Mouse (Mus musculus) midbrain, embryonic 15.5 days (tissue): ENCODE results near the gene 1110004F10Rik. TPM values are rescaled to one million over a fixed set of nuclear protein-coding genes. Genes with fewer than 3 reads are reported as not detected.

Source experiments
- ATAC-seq: fragments of 200-750 bp; cut with Nextera tagmentation; replicated peaks from 2 replicates; pipeline ENCODE4 v1.8.0; 2017; ENCODE audit warnings: moderate TSS enrichment
- H3K27ac ChIP-seq: fragments of 300-500 bp; sonication (generic); 2 replicates; pipeline ENCODE4 v1.5.1; 2015; ENCODE audit warnings: mild to moderate bottlenecking, inconsistent platforms
- H3K27me3 ChIP-seq: fragments of 300-500 bp; sonication (generic); replicated peaks from 2 replicates; pipeline ENCODE4 v1.6.1; 2015; ENCODE audit warnings: inconsistent platforms
- H3K36me3 ChIP-seq: fragments of 300-500 bp; sonication (generic); replicated peaks from 2 replicates; pipeline ENCODE4 v1.6.1; 2015; ENCODE audit warnings: inconsistent platforms
- H3K4me1 ChIP-seq: fragments of 300-500 bp; sonication (generic); 2 replicates; pipeline ENCODE4 v1.6.1; 2015; ENCODE audit warnings: inconsistent platforms
- H3K4me2 ChIP-seq: fragments of 300-500 bp; sonication (generic); 2 replicates; pipeline ENCODE4 v1.6.1; 2015; ENCODE audit warnings: inconsistent platforms, mild to moderate bottlenecking, moderate library complexity
- H3K4me3 ChIP-seq: fragments of 300-500 bp; sonication (generic); 2 replicates; pipeline ENCODE4 v1.5.1; 2015; ENCODE audit warnings: mild to moderate bottlenecking, inconsistent platforms
- H3K9ac ChIP-seq: fragments of 300-500 bp; sonication (generic); 2 replicates; pipeline ENCODE4 v1.6.1; 2015; ENCODE audit warnings: mild to moderate bottlenecking, inconsistent platforms
- H3K9me3 ChIP-seq: fragments of 300-500 bp; sonication (generic); 2 replicates; pipeline ENCODE4 v1.6.1; 2016; ENCODE audit warnings: inconsistent platforms
- WGBS: fragments of 180-500 bp; shearing (Covaris S2); methylation state at CpG from one replicate; pipeline ENCODE4 v1.1.7; 2015; ENCODE audit warnings: mixed read lengths; 5-methylcytosine and 5-hydroxymethylcytosine counted together
- polyA plus RNA-seq: library from polyadenylated mRNA; unstranded; fragments of >200 nt; fragmentation: Nextera tagmentation; extraction: Ambion mirVana; gene quantifications from 2 replicates; pipeline ENCODE4 v1.2.1, GENCODE M21; 2015

The 1110004F10Rik gene
- 313 and 320 TPM in 2 replicates for polyA plus RNA-seq

DNA sequence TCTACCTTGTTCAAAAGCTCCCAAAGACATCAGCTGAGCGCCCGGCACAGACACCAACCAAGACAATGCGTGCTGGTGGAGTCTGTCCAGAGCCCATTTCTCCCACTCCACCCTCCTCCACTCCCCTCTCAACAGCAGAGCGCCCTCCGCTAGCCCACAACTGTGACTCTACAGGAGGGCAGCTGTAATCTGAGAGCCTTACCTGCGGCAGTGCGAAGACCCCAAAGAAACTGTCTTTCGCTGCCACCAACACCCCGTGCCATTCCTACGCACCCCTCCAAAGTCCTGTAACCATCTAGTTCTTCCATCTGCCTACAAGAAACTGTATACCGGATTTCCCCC is at the start of gene 1110004F10Rik:
Gene 1110004F10Rik, plus strand, starts transcription at position 202 of the 342 bp plus-strand sequence.
- ATAC-seq = 0 out of 2 replicates have a peak, but pooled peaks have one; percentile 18
- H3K27me3 ChIP-seq = peaks cover 39% of the 10 kb centered on the region
- peak within 1 kb of the TSS; percentile 97 for H3K4me2 ChIP-seq
- peak within 1 kb of the TSS; percentile 50 for H3K4me3 ChIP-seq
- no peaks in the 10 kb centered on the region for H3K36me3 ChIP-seq
- peak within 1 kb of the TSS; percentile 44; the same call in 1 of the 2 replicates for H3K27ac ChIP-seq
- H3K9ac ChIP-seq = peak within 1 kb of the TSS; percentile 48
- WGBS = 1% methylated on average over 11 of the region's 11 CpGs
- H3K9me3 ChIP-seq = no peaks in the 10 kb centered on the region
- peaks cover 37% of the 10 kb centered on the region for H3K4me1 ChIP-seq

DNA sequence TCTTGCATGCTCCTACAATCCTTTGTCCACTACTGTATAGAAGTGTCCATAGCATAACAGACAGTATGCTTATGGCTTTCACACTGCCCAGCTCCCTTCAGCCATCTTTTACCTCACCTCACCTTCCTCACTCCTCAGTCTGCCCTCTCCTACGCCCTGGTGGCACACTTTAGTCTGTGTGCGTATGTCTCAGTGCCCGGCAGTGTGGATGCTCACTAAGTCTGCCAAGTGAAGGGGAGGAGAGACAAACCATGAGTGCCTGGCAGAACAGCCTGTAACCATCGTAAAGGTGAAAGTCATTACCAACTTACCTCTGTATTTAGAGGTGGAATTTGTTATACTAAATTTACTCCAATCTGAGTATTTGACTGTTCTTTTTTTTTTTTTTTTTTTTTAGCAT is 36.5 kb upstream of the 1110004F10Rik start:
- H3K36me3 ChIP-seq = no peaks in the 10 kb centered on the region
- ATAC-seq = no peak
- no peak overlapping the region for H3K27ac ChIP-seq
- H3K4me2 ChIP-seq = no peak overlapping the region
- H3K4me1 ChIP-seq = no peaks in the 10 kb centered on the region
- H3K4me3 ChIP-seq = no peak overlapping the region
- no peak overlapping the region for H3K9ac ChIP-seq
- 94% methylated on average over 4 of the region's 4 CpGs for WGBS
- H3K27me3 ChIP-seq = no peaks in the 10 kb centered on the region
- no peaks in the 10 kb centered on the region for H3K9me3 ChIP-seq

DNA sequence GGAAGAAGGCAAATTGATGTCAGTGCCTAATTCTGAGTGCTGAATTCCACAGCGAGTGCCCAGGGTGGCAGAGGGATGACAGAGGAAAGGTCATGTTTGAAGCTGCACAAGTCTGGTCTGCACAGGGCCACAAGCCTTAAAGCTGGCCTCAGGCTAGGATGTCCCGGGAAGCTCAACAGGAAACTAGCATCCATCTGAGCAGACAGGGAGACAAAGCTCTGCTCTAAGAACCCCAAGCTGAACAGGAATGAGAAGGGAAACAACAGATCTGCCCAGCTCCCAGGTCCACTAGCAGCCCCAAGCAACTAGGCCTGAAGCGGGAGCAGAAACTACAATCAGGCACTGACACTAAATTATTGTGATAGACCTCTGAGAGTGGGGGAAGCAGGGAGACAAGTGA is 9.2 kb upstream of the 1110004F10Rik start:
- Histone ChIP-seq H3K27me3 (peaks cover 13% of the 10 kb centered on the region), H3K9me3 (no peaks in the 10 kb centered on the region), H3K4me1 (peaks cover 46% of the 10 kb centered on the region), H3K27ac (0 out of 2 replicates have a peak overlapping the region, but pooled peaks have one; percentile 77), H3K36me3 (no peaks in the 10 kb centered on the region), H3K4me2 (peak overlapping the region; percentile 99), H3K9ac (no peak overlapping the region), H3K4me3 (peak overlapping the region; percentile 54; the same call in 1 of the 2 replicates)
- no peak for ATAC-seq
- WGBS = 44% methylated on average over 3 of the region's 3 CpGs

DNA sequence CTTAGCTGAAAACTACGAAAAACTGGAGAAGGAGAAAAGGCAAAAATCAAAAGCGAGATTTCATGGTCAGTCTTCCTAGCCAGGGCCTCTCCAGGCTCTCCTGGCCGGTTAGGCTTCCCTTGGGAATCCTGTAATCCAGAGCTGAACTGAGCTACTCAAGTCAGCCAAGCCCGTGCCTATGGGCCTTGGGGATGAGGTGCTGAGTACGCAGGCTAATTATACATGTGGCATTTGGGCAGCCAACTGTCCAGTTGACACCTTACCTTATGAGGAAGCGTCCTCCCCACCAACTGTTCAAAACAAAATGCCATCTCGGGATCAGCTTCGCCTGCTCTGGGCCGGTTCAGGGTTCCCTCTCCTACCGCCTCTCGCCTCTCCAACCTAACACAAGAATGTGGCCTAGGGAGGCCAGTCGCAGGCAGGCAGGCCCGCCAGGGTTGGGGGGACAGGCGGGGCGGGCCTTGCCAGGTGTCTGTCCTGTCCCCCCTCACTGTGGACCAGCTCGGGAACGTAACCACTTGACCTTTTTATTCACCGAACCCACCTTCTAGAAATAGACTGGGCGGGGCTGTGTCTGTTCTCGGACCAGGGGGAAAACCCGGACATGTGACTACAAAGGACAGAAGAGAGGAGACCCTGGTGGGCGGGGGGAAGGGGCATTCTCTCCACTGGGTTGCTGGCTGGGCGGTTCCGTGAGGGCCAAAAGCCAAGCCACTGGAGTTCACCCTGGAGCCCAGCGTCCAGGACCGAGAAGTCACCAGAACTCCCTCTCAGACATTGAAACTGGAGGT is 8.4 kb upstream of the 1110004F10Rik start:
- Histone ChIP-seq H3K27me3 (peaks cover 17% of the 10 kb centered on the region), H3K4me1 (peaks cover 46% of the 10 kb centered on the region)
- WGBS = 11% methylated on average over 26 of the region's 26 CpGs

DNA sequence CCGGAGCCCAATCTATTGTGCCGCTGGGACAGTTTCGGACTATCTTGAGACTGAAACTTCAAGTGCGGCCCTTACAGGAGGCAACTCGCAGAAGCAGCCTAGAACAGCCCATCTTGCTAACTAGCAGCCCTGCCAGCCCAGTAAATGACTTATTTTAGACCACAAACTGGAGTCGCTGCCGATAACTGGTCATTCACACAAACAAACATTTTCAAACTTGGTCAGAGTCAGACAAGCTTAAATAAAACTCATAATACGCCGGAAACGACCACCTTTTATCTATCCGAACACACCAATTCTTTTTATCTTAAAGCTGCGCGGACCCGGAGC is 7.8 kb upstream of the 1110004F10Rik start:
- Histone ChIP-seq H3K27me3 (peaks cover 22% of the 10 kb centered on the region), H3K4me1 (peaks cover 46% of the 10 kb centered on the region), H3K27ac (peak overlapping the region; percentile 77), H3K36me3 (no peaks in the 10 kb centered on the region), H3K9me3 (no peaks in the 10 kb centered on the region), H3K4me2 (peak overlapping the region; percentile 99), H3K9ac (peak overlapping the region; percentile 64), H3K4me3 (peak overlapping the region; percentile 54)
- under 1% methylated on average over 14 of the region's 14 CpGs for WGBS
- ATAC-seq = no peak

More for the DNA sequence above, 8.4 kb upstream of the 1110004F10Rik start:
- no peaks in the 10 kb centered on the region for H3K9me3 ChIP-seq
- H3K36me3 ChIP-seq = no peaks in the 10 kb centered on the region
- peak overlapping the region; percentile 64 for H3K9ac ChIP-seq
- peak overlapping the region; percentile 54 for H3K4me3 ChIP-seq
- peak overlapping the region; percentile 77 for H3K27ac ChIP-seq
- peak overlapping the region; percentile 99 for H3K4me2 ChIP-seq
- ATAC-seq = no peak

DNA sequence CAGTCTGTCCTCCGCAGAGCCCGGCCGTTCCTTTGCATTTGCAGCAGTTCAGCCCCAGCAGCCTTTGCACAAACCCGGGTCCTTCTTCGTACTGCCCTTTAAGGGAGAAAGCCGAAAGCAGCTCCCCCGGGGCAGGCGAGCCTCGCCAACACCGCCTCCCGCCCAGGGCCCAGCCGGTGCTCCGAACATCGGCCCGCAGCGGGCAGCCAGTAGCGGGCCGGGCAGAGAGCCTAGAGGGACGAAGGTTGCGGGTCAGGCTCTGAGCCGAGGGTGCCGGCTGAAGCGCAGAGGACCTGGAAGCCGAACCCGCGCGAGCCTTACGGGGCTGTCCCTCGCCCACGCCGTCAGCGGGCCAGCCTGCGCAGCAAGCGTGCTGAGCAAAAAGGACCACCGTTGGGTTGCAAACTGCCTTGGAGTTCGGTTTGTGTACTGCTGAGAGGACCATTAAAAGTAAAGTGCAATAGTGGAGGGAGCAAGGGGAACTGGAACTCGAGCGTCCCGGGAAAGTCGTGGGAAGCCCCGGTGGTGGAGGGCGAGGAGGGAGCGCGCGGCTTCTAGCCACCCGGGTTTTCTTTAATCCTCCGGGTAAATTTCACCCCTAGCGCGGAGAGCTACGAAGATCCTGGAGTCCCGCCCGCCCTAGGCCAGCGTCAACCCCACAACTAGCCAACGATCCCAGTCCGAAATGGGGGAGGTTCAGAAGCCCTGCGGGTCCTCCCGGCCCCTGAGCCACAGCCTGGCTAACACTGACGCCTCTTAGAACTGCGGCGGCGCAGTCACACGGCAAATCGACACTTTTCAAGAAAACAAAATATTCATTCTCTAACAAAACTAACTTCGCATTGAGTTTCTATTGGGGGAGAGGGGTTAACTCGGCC is 7.2 kb upstream of the 1110004F10Rik start:
- H3K9ac ChIP-seq = peak overlapping the region; percentile 64
- WGBS = under 1% methylated on average over 65 of the region's 65 CpGs
- H3K4me3 ChIP-seq = peak overlapping the region; percentile 54
- peaks cover 28% of the 10 kb centered on the region for H3K27me3 ChIP-seq
- peak overlapping the region; percentile 77 for H3K27ac ChIP-seq
- H3K9me3 ChIP-seq = no peaks in the 10 kb centered on the region
- peaks cover 46% of the 10 kb centered on the region for H3K4me1 ChIP-seq
- ATAC-seq = no peak
- peak overlapping the region; percentile 99 for H3K4me2 ChIP-seq
- no peaks in the 10 kb centered on the region for H3K36me3 ChIP-seq

DNA sequence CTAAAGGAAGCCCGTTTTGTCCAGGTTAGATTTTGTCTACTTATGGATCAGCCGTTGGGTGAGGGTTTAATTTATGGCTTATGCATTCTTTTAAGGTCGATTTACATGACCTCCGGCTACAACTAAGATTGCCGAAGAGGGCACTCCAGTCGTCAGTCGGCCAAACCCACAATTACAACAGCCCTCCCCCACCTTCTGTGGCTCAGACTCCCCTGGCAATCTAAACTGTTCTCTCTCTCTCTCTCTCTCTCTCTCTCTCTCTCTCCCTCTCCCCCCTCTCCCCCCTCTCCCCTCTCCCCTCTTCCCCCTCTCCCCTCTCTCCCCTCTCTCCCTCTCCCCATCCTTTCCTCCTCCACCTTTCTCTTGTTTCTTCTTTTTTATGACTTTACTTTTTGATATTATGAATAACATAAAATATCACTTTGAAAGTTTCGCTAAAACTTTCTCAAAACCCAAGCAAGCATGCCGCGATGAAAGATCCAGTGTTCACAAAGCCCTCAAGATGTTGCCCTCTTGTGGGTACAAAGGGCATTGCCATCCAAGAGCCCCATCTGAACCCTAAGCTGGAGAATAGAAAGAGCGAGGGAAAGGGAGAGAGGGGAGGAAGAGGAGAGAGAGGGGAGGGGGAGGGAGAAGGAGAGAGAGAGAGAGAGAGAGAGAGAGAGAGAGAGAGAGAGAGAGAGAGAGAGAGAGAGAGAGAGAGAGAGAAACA is 6.4 kb upstream of the 1110004F10Rik start:
- peaks cover 47% of the 10 kb centered on the region for H3K4me1 ChIP-seq
- WGBS = under 1% methylated on average over 11 of the region's 11 CpGs
- H3K9ac ChIP-seq = no peak overlapping the region; the same call in 1 of the 2 replicates
- no peaks in the 10 kb centered on the region for H3K36me3 ChIP-seq
- H3K4me2 ChIP-seq = peak overlapping the region; percentile 99
- peak overlapping the region; percentile 77 for H3K27ac ChIP-seq
- H3K27me3 ChIP-seq = peaks cover 31% of the 10 kb centered on the region
- H3K4me3 ChIP-seq = peak overlapping the region; percentile 54
- ATAC-seq = no peak
- H3K9me3 ChIP-seq = no peaks in the 10 kb centered on the region

DNA sequence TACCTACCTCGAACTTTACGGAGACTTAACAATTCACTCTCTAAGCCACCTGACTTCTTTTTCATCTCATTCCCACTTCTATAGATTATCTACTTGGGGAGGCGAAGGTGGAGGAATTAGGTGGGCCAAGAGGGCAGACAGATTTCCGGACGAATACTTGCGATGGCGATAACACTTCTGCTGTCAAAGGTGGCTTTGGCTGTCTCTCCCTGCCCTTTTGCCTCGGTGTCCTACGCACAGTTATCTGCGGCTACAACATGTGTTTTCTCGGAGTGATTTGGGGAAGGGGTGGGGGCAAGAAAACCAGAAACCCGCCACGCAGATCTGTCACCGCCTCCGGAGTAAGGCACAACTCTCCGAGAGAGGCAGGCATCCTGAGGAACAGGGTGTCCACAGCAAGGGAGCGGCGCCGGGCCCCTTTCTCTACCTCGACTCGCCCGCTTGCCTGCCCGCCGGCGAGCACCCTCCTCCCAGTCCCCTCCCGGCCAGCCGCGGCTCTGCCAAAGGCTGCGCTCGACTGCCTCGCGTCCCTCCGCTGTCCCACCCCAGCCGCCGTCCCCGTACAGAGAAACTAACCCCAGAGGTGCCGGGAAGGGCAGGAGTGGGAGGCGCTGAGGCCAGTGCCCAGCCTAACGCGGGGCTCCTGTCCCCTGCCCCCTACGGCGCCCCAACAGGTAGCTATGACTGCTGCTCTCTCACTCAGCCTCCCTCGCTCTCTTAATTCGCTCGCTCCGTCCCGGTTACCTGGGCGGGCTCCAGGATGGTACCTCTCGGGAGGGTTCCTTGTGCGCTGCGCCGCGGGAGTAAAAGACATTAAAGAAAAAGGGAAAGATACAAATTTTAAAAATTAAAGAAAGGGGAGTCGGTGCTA is 5.6 kb upstream of the 1110004F10Rik start:
- peak overlapping the region; percentile 75 for H3K27ac ChIP-seq
- peak overlapping the region; percentile 97 for H3K4me2 ChIP-seq
- H3K36me3 ChIP-seq = no peaks in the 10 kb centered on the region
- peak overlapping the region; percentile 44 for H3K4me3 ChIP-seq
- H3K9me3 ChIP-seq = no peaks in the 10 kb centered on the region
- peaks cover 55% of the 10 kb centered on the region for H3K4me1 ChIP-seq
- H3K9ac ChIP-seq = peak overlapping the region; percentile 47
- peaks cover 40% of the 10 kb centered on the region for H3K27me3 ChIP-seq
- WGBS = under 1% methylated on average over 54 of the region's 54 CpGs
- peak; percentile 43 for ATAC-seq

DNA sequence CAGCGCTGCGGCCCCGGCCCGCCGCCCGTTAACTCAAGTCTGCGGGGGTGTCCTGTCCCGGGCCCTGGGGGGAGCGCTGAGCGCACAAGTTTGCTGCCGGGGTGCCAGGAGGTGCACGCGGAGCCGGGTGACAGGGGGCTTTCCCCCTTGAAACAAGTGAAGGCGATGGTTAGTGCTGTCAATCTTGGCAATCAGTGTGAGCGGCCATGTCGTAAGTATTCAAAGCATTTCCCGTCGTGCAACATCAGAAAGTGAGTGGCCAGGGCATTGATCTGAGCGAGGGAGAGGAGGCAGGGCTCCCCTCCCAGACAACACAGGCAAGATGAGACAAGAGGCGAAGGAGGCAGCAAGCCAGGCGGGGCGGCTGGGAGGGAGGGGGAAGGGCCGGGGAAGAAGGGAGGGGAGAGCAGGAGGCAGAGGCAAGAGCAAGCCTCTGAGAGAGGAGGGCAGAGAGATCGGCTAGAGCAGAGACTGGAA is 4.9 kb upstream of the 1110004F10Rik start:
- peaks cover 45% of the 10 kb centered on the region for H3K27me3 ChIP-seq
- peaks cover 62% of the 10 kb centered on the region for H3K4me1 ChIP-seq

DNA sequence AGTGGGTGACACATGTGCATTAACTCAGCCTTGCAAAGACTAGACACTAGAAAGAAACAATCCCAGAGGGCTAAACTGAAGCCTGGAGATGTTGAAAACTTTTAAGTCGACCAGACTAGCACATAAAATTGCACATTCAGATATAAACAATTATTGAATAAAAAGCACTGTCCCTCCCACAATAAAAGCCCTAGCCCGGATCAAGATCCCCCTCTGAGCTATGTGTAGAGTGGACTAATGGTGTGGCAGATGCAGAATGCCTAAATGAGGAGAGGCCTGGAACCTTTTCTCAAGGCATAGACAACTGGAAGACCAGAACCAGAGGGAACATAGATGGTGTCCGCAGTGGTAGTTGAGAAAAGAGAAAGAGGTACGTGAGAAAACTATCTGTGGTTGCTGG is 3.7 kb upstream of the 1110004F10Rik start:
- Histone ChIP-seq H3K9ac (no peak overlapping the region), H3K4me1 (peaks cover 64% of the 10 kb centered on the region), H3K9me3 (no peaks in the 10 kb centered on the region), H3K27me3 (peaks cover 36% of the 10 kb centered on the region), H3K27ac (no peak overlapping the region), H3K4me3 (no peak overlapping the region), H3K36me3 (no peaks in the 10 kb centered on the region), H3K4me2 (no peak overlapping the region; the same call in 1 of the 2 replicates)
- no peak for ATAC-seq
- 46% methylated on average over 4 of the region's 4 CpGs for WGBS

More for the DNA sequence above, 4.9 kb upstream of the 1110004F10Rik start:
- H3K4me3 ChIP-seq = peak overlapping the region; percentile 44
- H3K9ac ChIP-seq = peak overlapping the region; percentile 47
- ATAC-seq = peak; percentile 60
- no peaks in the 10 kb centered on the region for H3K36me3 ChIP-seq
- H3K27ac ChIP-seq = peak overlapping the region; percentile 75
- no peaks in the 10 kb centered on the region for H3K9me3 ChIP-seq
- peak overlapping the region; percentile 97 for H3K4me2 ChIP-seq
- WGBS = under 1% methylated on average over 25 of the region's 25 CpGs
